Mouse (Mus musculus): ENCODE data around the gene Pus1.

GRCm38 (mm10) chr5:110727850-110728249 lies 52.6 kb downstream of the Pus1 start:
- no peak for TF ChIP-seq CTCF (IDR thresholded peaks at IDR 0.05; ENCODE audit: control insufficient read depth, insufficient read depth, low read length)
- TF ChIP-seq POLR2A (IDR thresholded peaks at IDR 0.05; ENCODE audit: borderline replicate concordance, control insufficient read depth, low read depth, low read length) = no peak

Measured in bone marrow, adult 2 months (tissue).